Mouse (Mus musculus): ENCODE data around the gene Surf6. TPM values are rescaled to one million over a fixed set of nuclear protein-coding genes. Genes with fewer than 3 reads are reported as not detected.

Gene Surf6
- polyA plus RNA-seq, 1 experiment from 2014 or later: 34.7 TPM

DNA sequence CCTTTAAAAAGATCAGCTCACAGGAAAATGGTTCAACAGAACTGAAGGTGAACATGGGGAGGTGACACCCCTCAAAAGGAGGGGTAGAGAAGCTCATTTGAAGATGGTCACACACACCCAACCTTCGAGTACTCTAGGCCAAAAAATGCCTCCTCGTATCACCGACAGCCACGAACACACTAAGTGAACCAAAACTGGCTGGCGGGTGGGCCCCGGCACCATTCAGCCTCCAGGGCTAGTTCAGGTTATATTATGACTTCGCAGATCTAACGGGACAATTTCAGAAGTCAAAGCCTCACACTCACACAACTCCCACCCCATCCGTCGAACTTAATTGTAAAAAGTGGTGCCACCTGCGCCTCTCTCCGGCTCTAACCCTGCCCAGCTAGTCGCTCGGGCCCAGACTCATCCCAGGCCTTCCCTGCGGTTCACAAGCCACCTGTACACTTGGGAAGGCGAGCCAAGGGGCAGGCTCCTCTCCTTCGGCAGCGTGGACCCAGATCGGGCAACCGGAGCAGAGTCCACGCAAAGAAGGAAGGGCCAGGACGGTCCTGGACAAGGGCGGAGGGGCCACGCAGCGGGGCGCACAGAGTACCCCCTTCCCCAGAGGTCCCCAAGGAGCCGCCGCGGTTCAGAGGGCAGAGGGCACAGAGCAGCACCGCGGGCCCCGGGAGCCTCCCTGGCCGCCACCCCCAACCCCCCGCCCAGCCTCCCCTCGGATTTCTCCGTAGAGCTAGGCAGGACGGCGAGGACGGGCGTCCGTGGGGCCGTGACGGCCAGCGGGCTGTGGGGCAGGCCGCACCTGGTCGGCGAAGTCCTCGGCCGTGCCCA lies 30.0 kb upstream of the Surf6 start:
- Histone ChIP-seq H3K4me1 (ENCODE audit: insufficient read depth, low read length) (peaks cover 20% of the 10 kb centered on the region), H3K27me3 (ENCODE audit: insufficient read depth, low read length) (no peaks in the 10 kb centered on the region), H3K9me3 (ENCODE audit: low read length) (no peaks in the 10 kb centered on the region), H3K27ac (ENCODE audit: low read length) (peak overlapping the region; percentile 93), H3K4me3 (ENCODE audit: low read length) (peak overlapping the region; percentile 68), H3K9ac (replicated peaks; ENCODE audit: low read length) (peak overlapping the region; percentile 99), H3K4me2 (replicated peaks; ENCODE audit: low read depth, low read length) (peak overlapping the region; percentile 65), H3K36me3 (ENCODE audit: insufficient read depth, low read length) (peaks cover 26% of the 10 kb centered on the region)
- WGBS: under 1% methylated on average over 45 of the region's 49 CpGs
- ATAC-seq (ENCODE audit: low FRiP score, low TSS enrichment): no peak; the same call in none of the 2 replicates

- WGBS: 50% methylated on average over 1 of the region's 1 CpGs
- Histone ChIP-seq H3K27me3 (ENCODE audit: insufficient read depth, low read length) (no peaks in the 10 kb centered on the region), H3K36me3 (ENCODE audit: insufficient read depth, low read length) (peaks cover 38% of the 10 kb centered on the region), H3K9ac (replicated peaks; ENCODE audit: low read length) (no peak overlapping the region), H3K4me2 (replicated peaks; ENCODE audit: low read depth, low read length) (no peak overlapping the region), H3K4me1 (ENCODE audit: insufficient read depth, low read length) (peaks cover 20% of the 10 kb centered on the region), H3K4me3 (ENCODE audit: low read length) (no peak overlapping the region), H3K9me3 (ENCODE audit: low read length) (no peaks in the 10 kb centered on the region), H3K27ac (ENCODE audit: low read length) (no peak overlapping the region)
- ATAC-seq (ENCODE audit: low FRiP score, low TSS enrichment): no peak
Observed at GRCm38 (mm10) chr2:26930390-26930789, 27.7 kb upstream of the Surf6 start.

- Histone ChIP-seq H3K9me3 (ENCODE audit: low read length) (no peaks in the 10 kb centered on the region), H3K36me3 (ENCODE audit: insufficient read depth, low read length) (peaks cover 61% of the 10 kb centered on the region), H3K4me2 (replicated peaks; ENCODE audit: low read depth, low read length) (no peak overlapping the region), H3K4me1 (ENCODE audit: insufficient read depth, low read length) (peaks cover 17% of the 10 kb centered on the region), H3K9ac (replicated peaks; ENCODE audit: low read length) (no peak overlapping the region), H3K4me3 (ENCODE audit: low read length) (no peak overlapping the region), H3K27me3 (ENCODE audit: insufficient read depth, low read length) (no peaks in the 10 kb centered on the region), H3K27ac (ENCODE audit: low read length) (no peak overlapping the region)
- 90% methylated on average over 6 of the region's 6 CpGs for WGBS
- no peak for ATAC-seq (ENCODE audit: low FRiP score, low TSS enrichment)
Observed at GRCm38 (mm10) chr2:26927745-26928476, 25.2 kb upstream of the Surf6 start.

- peaks cover 78% of the 10 kb centered on the region for H3K36me3 ChIP-seq (ENCODE audit: insufficient read depth, low read length)
- H3K4me3 ChIP-seq (ENCODE audit: low read length): no peak overlapping the region
- no peak overlapping the region for H3K27ac ChIP-seq (ENCODE audit: low read length)
- WGBS: 73% methylated on average over 9 of the region's 9 CpGs
- no peak overlapping the region for H3K4me2 ChIP-seq (replicated peaks; ENCODE audit: low read depth, low read length)
- ATAC-seq (ENCODE audit: low FRiP score, low TSS enrichment): no peak
- no peak overlapping the region for H3K9ac ChIP-seq (replicated peaks; ENCODE audit: low read length)
- H3K27me3 ChIP-seq (ENCODE audit: insufficient read depth, low read length): no peaks in the 10 kb centered on the region
- peaks cover 15% of the 10 kb centered on the region for H3K4me1 ChIP-seq (ENCODE audit: insufficient read depth, low read length)
- H3K9me3 ChIP-seq (ENCODE audit: low read length): no peaks in the 10 kb centered on the region
Observed at GRCm38 (mm10) chr2:26921784-26922183, 19.1 kb upstream of the Surf6 start.

- 84% methylated on average over 6 of the region's 6 CpGs for WGBS
- no peak overlapping the region for H3K27ac ChIP-seq (ENCODE audit: low read length)
Observed at GRCm38 (mm10) chr2:26920190-26920855, 17.6 kb upstream of the Surf6 start.

GRCm38 (mm10) chr2:26919684-26920083 lies 17.0 kb upstream of the Surf6 start:
- WGBS: 88% methylated on average over 3 of the region's 3 CpGs
- peaks cover 28% of the 10 kb centered on the region for H3K4me1 ChIP-seq (ENCODE audit: insufficient read depth, low read length)
- no peak overlapping the region for H3K27ac ChIP-seq (ENCODE audit: low read length)
- H3K9me3 ChIP-seq (ENCODE audit: low read length): no peaks in the 10 kb centered on the region
- H3K9ac ChIP-seq (replicated peaks; ENCODE audit: low read length): no peak overlapping the region
- H3K4me3 ChIP-seq (ENCODE audit: low read length): no peak overlapping the region
- H3K27me3 ChIP-seq (ENCODE audit: insufficient read depth, low read length): no peaks in the 10 kb centered on the region
- H3K36me3 ChIP-seq (ENCODE audit: insufficient read depth, low read length): peaks cover 63% of the 10 kb centered on the region
- no peak for ATAC-seq (ENCODE audit: low FRiP score, low TSS enrichment)
- H3K4me2 ChIP-seq (replicated peaks; ENCODE audit: low read depth, low read length): no peak overlapping the region

More at GRCm38 (mm10) chr2:26920190-26920855, 17.6 kb upstream of the Surf6 start:
- no peak overlapping the region for H3K4me3 ChIP-seq (ENCODE audit: low read length)
- H3K9me3 ChIP-seq (ENCODE audit: low read length): no peaks in the 10 kb centered on the region
- H3K36me3 ChIP-seq (ENCODE audit: insufficient read depth, low read length): peaks cover 69% of the 10 kb centered on the region
- H3K9ac ChIP-seq (replicated peaks; ENCODE audit: low read length): no peak overlapping the region
- H3K4me1 ChIP-seq (ENCODE audit: insufficient read depth, low read length): peaks cover 21% of the 10 kb centered on the region
- H3K4me2 ChIP-seq (replicated peaks; ENCODE audit: low read depth, low read length): no peak overlapping the region
- H3K27me3 ChIP-seq (ENCODE audit: insufficient read depth, low read length): no peaks in the 10 kb centered on the region
- ATAC-seq (ENCODE audit: low FRiP score, low TSS enrichment): no peak

- Histone ChIP-seq H3K9me3 (ENCODE audit: low read length) (no peaks in the 10 kb centered on the region), H3K36me3 (ENCODE audit: insufficient read depth, low read length) (peaks cover 65% of the 10 kb centered on the region), H3K4me2 (replicated peaks; ENCODE audit: low read depth, low read length) (peak overlapping the region; percentile 97), H3K27me3 (ENCODE audit: insufficient read depth, low read length) (no peaks in the 10 kb centered on the region), H3K4me3 (ENCODE audit: low read length) (peak overlapping the region; percentile 88), H3K27ac (ENCODE audit: low read length) (peak overlapping the region; percentile 91), H3K9ac (replicated peaks; ENCODE audit: low read length) (peak overlapping the region; percentile 89), H3K4me1 (ENCODE audit: insufficient read depth, low read length) (peaks cover 39% of the 10 kb centered on the region)
- ATAC-seq (ENCODE audit: low FRiP score, low TSS enrichment): peak; percentile 29; the same call in 1 of the 2 replicates
- 2% methylated on average over 13 of the region's 13 CpGs for whole genome bisulfite sequencing
Observed at GRCm38 (mm10) chr2:26916738-26917137, 14.1 kb upstream of the Surf6 start.

GRCm38 (mm10) chr2:26915927-26916728 lies 13.4 kb upstream of the Surf6 start, which contains the start of the genes Surf2 and Surf1:
Surf2 (plus strand) TSS chr2:26916367.
Surf1 (minus strand) TSS chr2:26916530.
- Histone ChIP-seq H3K36me3 (ENCODE audit: insufficient read depth, low read length) (peaks cover 63% of the 10 kb centered on the region), H3K4me3 (ENCODE audit: low read length) (peak within 1 kb of the TSS; percentile 88), H3K9me3 (ENCODE audit: low read length) (no peaks in the 10 kb centered on the region), H3K27ac (ENCODE audit: low read length) (peak within 1 kb of the TSS; percentile 91), H3K4me1 (ENCODE audit: insufficient read depth, low read length) (peaks cover 42% of the 10 kb centered on the region), H3K27me3 (ENCODE audit: insufficient read depth, low read length) (no peaks in the 10 kb centered on the region), H3K9ac (replicated peaks; ENCODE audit: low read length) (peak within 1 kb of the TSS; percentile 89), H3K4me2 (replicated peaks; ENCODE audit: low read depth, low read length) (peak within 1 kb of the TSS; percentile 97)
- ATAC-seq (ENCODE audit: low FRiP score, low TSS enrichment): peak; percentile 80
- under 1% methylated on average over 47 of the region's 47 CpGs for WGBS
